Mouse (Mus musculus) adrenal gland, adult (tissue): ENCODE measurements around the gene Acad8.

ENCODE experiments used
- DNase-seq, 2 experiments: peaks; one replicate each; pipeline ENCODE4 v3.0.0; 2022 to 2023; ENCODE audit warnings: low spot score in 1 of 2; ENCODE audit not compliant: inconsistent age in 2 of 2

Gene Acad8

GRCm38 (mm10) chr9:26985668-26986277 lies 13.6 kb downstream of the Acad8 start:
- DNase-seq: no peak

- no peak for DNase-seq
Observed at GRCm38 (mm10) chr9:26985090-26985613, 14.2 kb downstream of the Acad8 start.

- DNase-seq: no peak
Observed at GRCm38 (mm10) chr9:26978776-26979175, 20.6 kb downstream of the Acad8 start.

- DNase-seq: no peak
Observed at GRCm38 (mm10) chr9:26977754-26978153, 21.6 kb downstream of the Acad8 start.

GRCm38 (mm10) chr9:26947790-26948189 lies 51.6 kb downstream of the Acad8 start:
- DNase-seq: no peak

- DNase-seq: peak; percentile 22 to 82
Observed at GRCm38 (mm10) chr9:26924146-26924545, 75.2 kb downstream of the Acad8 start.
